Mouse (Mus musculus) spleen, postnatal 10 days (tissue): ENCODE results near the gene Atf1.

ENCODE experiments used
- DNase-seq, 2 experiments: peaks; one replicate each; pipeline ENCODE4 v3.0.0; 2021 to 2022; ENCODE audit warnings: low spot score in 2 of 2

Atf1 gene

GRCm38 (mm10) chr15:100307438-100308096, 79.9 kb downstream of the Atf1 start:
- DNase-seq: peak in 1 of 2 experiments; percentile 63
